Mouse (Mus musculus): Measurements from ENCODE around the gene Sncb. TPM values are rescaled to one million over a fixed set of nuclear protein-coding genes. Genes with fewer than 3 reads are reported as not detected.

Gene Sncb
- polyA plus RNA-seq, 1 experiment from 2014 or later: 0.59 TPM

GRCm38 (mm10) chr13:54799701-54800100 lies 33.3 kb upstream of the Sncb start:
- no peak overlapping the region for H3K4me2 ChIP-seq (replicated peaks; ENCODE audit: low read depth, low read length)
- peak; percentile 26; the same call in 1 of the 2 replicates for ATAC-seq (ENCODE audit: insufficient number of reproducible peaks, insufficient read depth, low FRiP score, low read depth)
- 21% methylated on average over 9 of the region's 9 CpGs for WGBS
- no peaks in the 10 kb centered on the region for H3K27me3 ChIP-seq (ENCODE audit: control insufficient read depth, insufficient read depth, low read length)
- H3K9me3 ChIP-seq (ENCODE audit: control insufficient read depth, low read depth, low read length): no peaks in the 10 kb centered on the region
- H3K9ac ChIP-seq (replicated peaks; ENCODE audit: low read depth, low read length): no peak overlapping the region
- H3K27ac ChIP-seq (ENCODE audit: low read length): no peak overlapping the region
- H3K4me3 ChIP-seq (ENCODE audit: low read depth, low read length): no peak overlapping the region
- no peaks in the 10 kb centered on the region for H3K36me3 ChIP-seq (ENCODE audit: control insufficient read depth, insufficient read depth, low read length)
- no peaks in the 10 kb centered on the region for H3K4me1 ChIP-seq (ENCODE audit: control insufficient read depth, insufficient read depth, low read length)

GRCm38 (mm10) chr13:54798740-54799139 lies 32.3 kb upstream of the Sncb start:
- 66% methylated on average over 10 of the region's 10 CpGs for WGBS
- Histone ChIP-seq H3K36me3 (ENCODE audit: control insufficient read depth, insufficient read depth, low read length) (no peaks in the 10 kb centered on the region), H3K27ac (ENCODE audit: low read length) (no peak overlapping the region), H3K4me2 (replicated peaks; ENCODE audit: low read depth, low read length) (no peak overlapping the region), H3K4me1 (ENCODE audit: control insufficient read depth, insufficient read depth, low read length) (no peaks in the 10 kb centered on the region), H3K27me3 (ENCODE audit: control insufficient read depth, insufficient read depth, low read length) (no peaks in the 10 kb centered on the region), H3K9ac (replicated peaks; ENCODE audit: low read depth, low read length) (no peak overlapping the region), H3K9me3 (ENCODE audit: control insufficient read depth, low read depth, low read length) (no peaks in the 10 kb centered on the region), H3K4me3 (ENCODE audit: low read depth, low read length) (no peak overlapping the region)
- no peak for ATAC-seq (ENCODE audit: insufficient number of reproducible peaks, insufficient read depth, low FRiP score, low read depth)

GRCm38 (mm10) chr13:54797861-54798643 lies 31.7 kb upstream of the Sncb start:
- ATAC-seq (ENCODE audit: insufficient number of reproducible peaks, insufficient read depth, low FRiP score, low read depth): no peak
- Histone ChIP-seq H3K9ac (replicated peaks; ENCODE audit: low read depth, low read length) (no peak overlapping the region), H3K27ac (ENCODE audit: low read length) (no peak overlapping the region), H3K9me3 (ENCODE audit: control insufficient read depth, low read depth, low read length) (no peaks in the 10 kb centered on the region), H3K4me2 (replicated peaks; ENCODE audit: low read depth, low read length) (no peak overlapping the region), H3K27me3 (ENCODE audit: control insufficient read depth, insufficient read depth, low read length) (no peaks in the 10 kb centered on the region), H3K4me1 (ENCODE audit: control insufficient read depth, insufficient read depth, low read length) (no peaks in the 10 kb centered on the region), H3K36me3 (ENCODE audit: control insufficient read depth, insufficient read depth, low read length) (no peaks in the 10 kb centered on the region), H3K4me3 (ENCODE audit: low read depth, low read length) (no peak overlapping the region)
- 77% methylated on average over 16 of the region's 16 CpGs for WGBS

GRCm38 (mm10) chr13:54797356-54797755 lies 31.0 kb upstream of the Sncb start:
- Histone ChIP-seq H3K9me3 (ENCODE audit: control insufficient read depth, low read depth, low read length) (no peaks in the 10 kb centered on the region), H3K4me2 (replicated peaks; ENCODE audit: low read depth, low read length) (no peak overlapping the region), H3K9ac (replicated peaks; ENCODE audit: low read depth, low read length) (no peak overlapping the region), H3K36me3 (ENCODE audit: control insufficient read depth, insufficient read depth, low read length) (no peaks in the 10 kb centered on the region), H3K27ac (ENCODE audit: low read length) (no peak overlapping the region), H3K27me3 (ENCODE audit: control insufficient read depth, insufficient read depth, low read length) (no peaks in the 10 kb centered on the region), H3K4me3 (ENCODE audit: low read depth, low read length) (no peak overlapping the region), H3K4me1 (ENCODE audit: control insufficient read depth, insufficient read depth, low read length) (no peaks in the 10 kb centered on the region)
- 39% methylated on average over 4 of the region's 4 CpGs for WGBS
- ATAC-seq (ENCODE audit: insufficient number of reproducible peaks, insufficient read depth, low FRiP score, low read depth): no peak

GRCm38 (mm10) chr13:54794843-54795242 lies 28.4 kb upstream of the Sncb start:
- H3K9me3 ChIP-seq (ENCODE audit: control insufficient read depth, low read depth, low read length): no peaks in the 10 kb centered on the region
- no peak overlapping the region for H3K4me3 ChIP-seq (ENCODE audit: low read depth, low read length)
- H3K4me1 ChIP-seq (ENCODE audit: control insufficient read depth, insufficient read depth, low read length): no peaks in the 10 kb centered on the region
- H3K9ac ChIP-seq (replicated peaks; ENCODE audit: low read depth, low read length): no peak overlapping the region
- 45% methylated on average over 5 of the region's 5 CpGs for WGBS
- no peak overlapping the region for H3K4me2 ChIP-seq (replicated peaks; ENCODE audit: low read depth, low read length)
- no peak overlapping the region for H3K27ac ChIP-seq (ENCODE audit: low read length)
- no peaks in the 10 kb centered on the region for H3K36me3 ChIP-seq (ENCODE audit: control insufficient read depth, insufficient read depth, low read length)
- ATAC-seq (ENCODE audit: insufficient number of reproducible peaks, insufficient read depth, low FRiP score, low read depth): no peak
- H3K27me3 ChIP-seq (ENCODE audit: control insufficient read depth, insufficient read depth, low read length): no peaks in the 10 kb centered on the region

- H3K9me3 ChIP-seq (ENCODE audit: control insufficient read depth, low read depth, low read length): no peaks in the 10 kb centered on the region
Measured at GRCm38 (mm10) chr13:54794002-54794577, 27.7 kb upstream of the Sncb start.

GRCm38 (mm10) chr13:54792259-54793230 lies 26.1 kb upstream of the Sncb start:
- Histone ChIP-seq H3K27me3 (ENCODE audit: control insufficient read depth, insufficient read depth, low read length) (no peaks in the 10 kb centered on the region), H3K27ac (ENCODE audit: low read length) (no peak overlapping the region), H3K9ac (replicated peaks; ENCODE audit: low read depth, low read length) (no peak overlapping the region), H3K4me2 (replicated peaks; ENCODE audit: low read depth, low read length) (no peak overlapping the region), H3K4me3 (ENCODE audit: low read depth, low read length) (no peak overlapping the region), H3K4me1 (ENCODE audit: control insufficient read depth, insufficient read depth, low read length) (no peaks in the 10 kb centered on the region), H3K9me3 (ENCODE audit: control insufficient read depth, low read depth, low read length) (no peaks in the 10 kb centered on the region), H3K36me3 (ENCODE audit: control insufficient read depth, insufficient read depth, low read length) (no peaks in the 10 kb centered on the region)
- WGBS: 14% methylated on average over 20 of the region's 21 CpGs
- ATAC-seq (ENCODE audit: insufficient number of reproducible peaks, insufficient read depth, low FRiP score, low read depth): no peak

More at GRCm38 (mm10) chr13:54794002-54794577, 27.7 kb upstream of the Sncb start:
- Histone ChIP-seq H3K36me3 (ENCODE audit: control insufficient read depth, insufficient read depth, low read length) (no peaks in the 10 kb centered on the region), H3K27me3 (ENCODE audit: control insufficient read depth, insufficient read depth, low read length) (no peaks in the 10 kb centered on the region), H3K27ac (ENCODE audit: low read length) (no peak overlapping the region), H3K4me3 (ENCODE audit: low read depth, low read length) (no peak overlapping the region), H3K9ac (replicated peaks; ENCODE audit: low read depth, low read length) (no peak overlapping the region), H3K4me2 (replicated peaks; ENCODE audit: low read depth, low read length) (no peak overlapping the region), H3K4me1 (ENCODE audit: control insufficient read depth, insufficient read depth, low read length) (no peaks in the 10 kb centered on the region)
- WGBS: 65% methylated on average over 14 of the region's 16 CpGs
- ATAC-seq (ENCODE audit: insufficient number of reproducible peaks, insufficient read depth, low FRiP score, low read depth): no peak
